Mouse (Mus musculus) spleen, adult 12 weeks (tissue): Measurements from ENCODE around the gene Bbs10.

Source experiments
- DNase-seq: peaks from one replicate; pipeline ENCODE4 v3.0.0; 2022; ENCODE audit warnings: low spot score

Bbs10 gene

GRCm38 (mm10) chr10:111327957-111328356 is 29.5 kb downstream of the Bbs10 start:
- no peak for DNase-seq

GRCm38 (mm10) chr10:111329326-111329725 is 30.8 kb downstream of the Bbs10 start:
- no peak for DNase-seq

GRCm38 (mm10) chr10:111334902-111335301 is 36.4 kb downstream of the Bbs10 start:
- DNase-seq = no peak

GRCm38 (mm10) chr10:111335517-111336352 is 37.3 kb downstream of the Bbs10 start:
- no peak for DNase-seq

GRCm38 (mm10) chr10:111336353-111336713 is 37.9 kb downstream of the Bbs10 start:
- DNase-seq = no peak

- DNase-seq = no peak
Observed at GRCm38 (mm10) chr10:111339296-111339695, 40.8 kb downstream of the Bbs10 start.

- no peak for DNase-seq
Observed at GRCm38 (mm10) chr10:111341761-111342160, 43.3 kb downstream of the Bbs10 start.

- DNase-seq = no peak
Observed at GRCm38 (mm10) chr10:111343555-111343954, 45.1 kb downstream of the Bbs10 start.

GRCm38 (mm10) chr10:111348263-111348662 is 49.8 kb downstream of the Bbs10 start:
- DNase-seq = no peak
